ENCODE assay signal across 10 mouse cellular contexts in the genomic region with DNA sequence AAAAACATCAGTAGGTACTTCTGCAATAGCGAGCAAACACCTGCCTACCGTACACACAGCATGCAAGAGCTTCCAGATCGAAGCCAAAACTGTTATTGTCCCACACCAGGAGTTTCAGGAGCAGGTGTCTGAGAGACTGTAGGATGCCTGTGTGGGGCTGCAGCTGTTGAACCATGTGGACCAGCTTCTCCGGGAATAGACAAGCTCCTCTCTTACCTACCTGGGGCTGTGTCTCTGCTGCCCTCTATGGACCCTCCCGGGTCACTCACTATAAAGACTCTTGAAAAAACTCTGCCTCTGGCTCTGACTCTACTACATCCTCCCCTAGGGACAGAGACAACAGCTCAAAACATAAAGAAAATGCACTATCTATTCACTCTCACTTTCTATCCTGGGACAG.
DNase-seq lines count a peak whose midpoint lies in the region; ATAC-seq and TF ChIP-seq lines count a peak whose summit lies in the region.
"Had no signal": no experiment of that assay in that cellular context is flagged by ENCODE, and none has a peak within 500 bp of the region (broad histone marks: within the 10 kb centered on the region; RNA-seq: fewer than 3 reads in every experiment).

No protein-coding gene starts in this region.

- H3K9ac ChIP-seq in lung, embryonic 14.5 days = no peak overlapping the region
- H3K9ac ChIP-seq in embryonic facial prominence, embryonic 14.5 days (ENCODE audit: low read depth, low read length) = no peak overlapping the region
- no peak overlapping the region for H3K9ac ChIP-seq in neural tube, embryonic 12.5 days

- H3K9me3 ChIP-seq in lung, embryonic 14.5 days (ENCODE audit: low read depth, low read length) = no peaks in the 10 kb centered on the region
- no peaks in the 10 kb centered on the region for H3K9me3 ChIP-seq in embryonic facial prominence, embryonic 14.5 days (ENCODE audit: control insufficient read depth, low read length)
- no peaks in the 10 kb centered on the region for H3K9me3 ChIP-seq in neural tube, embryonic 12.5 days

- H3K36me3 ChIP-seq in lung, embryonic 14.5 days (ENCODE audit: insufficient read depth) = no peaks in the 10 kb centered on the region
- no peaks in the 10 kb centered on the region for H3K36me3 ChIP-seq in embryonic facial prominence, embryonic 14.5 days (ENCODE audit: control insufficient read depth, insufficient read depth, low read length)
- H3K36me3 ChIP-seq in neural tube, embryonic 12.5 days = no peaks in the 10 kb centered on the region

- H3K4me1 ChIP-seq in lung, embryonic 14.5 days (ENCODE audit: insufficient read depth) = no peaks in the 10 kb centered on the region
- H3K4me1 ChIP-seq in embryonic facial prominence, embryonic 14.5 days (ENCODE audit: control insufficient read depth, insufficient read depth, low read length) = no peaks in the 10 kb centered on the region
- H3K4me1 ChIP-seq in neural tube, embryonic 12.5 days = peaks cover 4% of the 10 kb centered on the region

- H3K4me3 ChIP-seq in lung, embryonic 14.5 days (ENCODE audit: low read depth, low read length) = no peak overlapping the region
- no peak overlapping the region for H3K4me3 ChIP-seq in embryonic facial prominence, embryonic 14.5 days (ENCODE audit: low read depth, low read length)
- H3K4me3 ChIP-seq in neural tube, embryonic 12.5 days = no peak overlapping the region

- intact Hi-C loops in gastrocnemius, postnatal 36 days (cut with DNase I) = no loop called here

- ATAC-seq in lung, embryonic 14.5 days (ENCODE audit: insufficient read depth) = no peak
- ATAC-seq in embryonic facial prominence, embryonic 14.5 days (ENCODE audit: low read depth) = peak; percentile 33; the same call in 1 of the 2 replicates
- 0 out of 2 replicates have a peak, but pooled peaks have one; percentile 25 for ATAC-seq in neural tube, embryonic 12.5 days (ENCODE audit: low FRiP score, low read depth)

- H3K27ac ChIP-seq in lung, embryonic 14.5 days (ENCODE audit: low read depth) = no peak overlapping the region
- H3K27ac ChIP-seq in embryonic facial prominence, embryonic 14.5 days (replicated peaks; ENCODE audit: low read depth, low read length) = no peak overlapping the region
- H3K27ac ChIP-seq in neural tube, embryonic 12.5 days = no peak overlapping the region

- 47% methylated on average over 5 of the region's 5 CpGs for WGBS in lung, embryonic 14.5 days
- 48% methylated on average over 5 of the region's 5 CpGs for WGBS in embryonic facial prominence, embryonic 14.5 days
- WGBS in neural tube, embryonic 12.5 days = 51% methylated on average over 5 of the region's 5 CpGs

- no peaks in the 10 kb centered on the region for H3K27me3 ChIP-seq in lung, embryonic 14.5 days (ENCODE audit: insufficient read depth, low read length)
- no peaks in the 10 kb centered on the region for H3K27me3 ChIP-seq in embryonic facial prominence, embryonic 14.5 days (replicated peaks; ENCODE audit: control insufficient read depth, insufficient read depth, low read length)
- no peaks in the 10 kb centered on the region for H3K27me3 ChIP-seq in neural tube, embryonic 12.5 days (replicated peaks)

- TF ChIP-seq CTCF in lung, embryonic 14.5 days (IDR thresholded peaks at IDR 0.05; ENCODE audit: low read depth) = peak; percentile 21; the same call in 1 of the 2 replicates

- peak; percentile 3 for DNase-seq in cerebellum, adult 9-10 months
- no peak for DNase-seq in cerebellum, adult 11-12 months
- peak; percentile 19 for DNase-seq in lung, embryonic 14.5 days
- no peak for DNase-seq in lung, adult 18-20 months
- peak; percentile 10 for DNase-seq in embryonic facial prominence, embryonic 14.5 days (ENCODE audit: low spot score)
- no peak for DNase-seq in gastrocnemius, postnatal 36 days
- DNase-seq in gastrocnemius, postnatal 4 days (ENCODE audit: low spot score in 2 of 2) = no peak
- DNase-seq: kidney, postnatal 10 days; liver had no signal

- H3K4me2 ChIP-seq in lung, embryonic 14.5 days = no peak overlapping the region
- H3K4me2 ChIP-seq in embryonic facial prominence, embryonic 14.5 days (ENCODE audit: low read depth, low read length) = no peak overlapping the region
- no peak overlapping the region for H3K4me2 ChIP-seq in neural tube, embryonic 12.5 days (replicated peaks)

Comparison
In these comparisons a context has a peak if more than half of its experiments do, and no peak if none do; other contexts are left out.
1. DNase-seq: peak in cerebellum, adult 9-10 months (single experiment), lung, embryonic 14.5 days (single experiment) and embryonic facial prominence, embryonic 14.5 days (single experiment); none in cerebellum, adult 11-12 months (single experiment), lung, adult 18-20 months (0 of 2), gastrocnemius, postnatal 36 days (0 of 2) and gastrocnemius, postnatal 4 days (0 of 2).